Mouse (Mus musculus) stomach, postnatal 0 days (tissue): Measurements from ENCODE around the gene Rita1. TPM values are rescaled to one million over a fixed set of nuclear protein-coding genes. Genes with fewer than 3 reads are reported as not detected.
A peak's percentile ranks its signal among the peaks of the same experiment; 100 is the strongest.

Source experiments
- ATAC-seq: fragments of 200-750 bp; cut with Nextera tagmentation; 2 replicates; pipeline ENCODE4 v1.8.0; 2017; ENCODE audit not compliant: low FRiP score, low TSS enrichment
- DNase-seq: peaks from one replicate; pipeline ENCODE4 v3.0.0-alpha.2; 2016; ENCODE audit warnings: low spot score
- H3K27ac ChIP-seq: fragments of 300-500 bp; sonication (generic); replicated peaks from 2 replicates; pipeline ENCODE4 v1.5.1; 2014; ENCODE audit warnings: mild to moderate bottlenecking, control low read depth
- H3K27me3 ChIP-seq: fragments of 300-500 bp; sonication (generic); 2 replicates; pipeline ENCODE4 v1.6.1; 2014; ENCODE audit warnings: low read length; ENCODE audit not compliant: control insufficient read depth, insufficient read depth
- H3K36me3 ChIP-seq: fragments of 300-500 bp; sonication (generic); 2 replicates; pipeline ENCODE4 v1.6.1; 2014; ENCODE audit warnings: low read length, mixed read lengths; ENCODE audit not compliant: control insufficient read depth, insufficient read depth
- H3K4me1 ChIP-seq: fragments of 300-500 bp; sonication (generic); replicated peaks from 2 replicates; pipeline ENCODE4 v1.6.1; 2014; ENCODE audit warnings: antibody characterized with exemption; ENCODE audit not compliant: control insufficient read depth, insufficient read depth
- H3K4me2 ChIP-seq: fragments of 300-500 bp; sonication (generic); replicated peaks from 2 replicates; pipeline ENCODE4 v1.6.1; 2014; ENCODE audit warnings: low read depth, mild to moderate bottlenecking, control low read depth, moderate library complexity
- H3K4me3 ChIP-seq: fragments of 300-500 bp; sonication (generic); 2 replicates; pipeline ENCODE4 v1.5.1; 2014; ENCODE audit warnings: low read depth, low read length, control low read depth
- H3K9ac ChIP-seq: fragments of 300-500 bp; sonication (generic); 2 replicates; pipeline ENCODE4 v1.6.1; 2014; ENCODE audit warnings: mild to moderate bottlenecking, low read length, control low read depth, mixed read lengths
- H3K9me3 ChIP-seq: fragments of 300-500 bp; sonication (generic); 2 replicates; pipeline ENCODE4 v1.6.1; 2016; ENCODE audit warnings: low read length; ENCODE audit not compliant: control insufficient read depth
- CTCF ChIP-seq: IDR thresholded peaks from 2 replicates; pipeline ENCODE4 v1.5.1; 2016; ENCODE audit warnings: antibody characterized with exemption, low read depth, mild to moderate bottlenecking, moderate library complexity
- EP300 ChIP-seq: optimal IDR thresholded peaks from 2 replicates; pipeline ENCODE3; 2016; ENCODE audit warnings: antibody characterized with exemption
- WGBS: fragments of 180-500 bp; shearing (Covaris S2); extraction: QIAGEN DNeasy Blood & Tissue Kit; methylation state at CpG from one replicate; pipeline ENCODE4 v1.1.7; 2014; 5-methylcytosine and 5-hydroxymethylcytosine counted together
- polyA plus RNA-seq: library from polyadenylated mRNA; unstranded; fragments of >200 nt; fragmentation: Nextera tagmentation; extraction: Ambion mirVana; gene quantifications from 2 replicates; pipeline ENCODE4 v1.2.1, GENCODE M21; 2015

The Rita1 gene
- polyA plus RNA-seq, 1 experiment from 2014 or later = 12.1 TPM

- WGBS = 68% methylated on average over 11 of the region's 11 CpGs
Observed at GRCm38 (mm10) chr5:120548236-120548850, 64.0 kb downstream of the Rita1 start.

More at GRCm38 (mm10) chr5:120548236-120548850, 64.0 kb downstream of the Rita1 start:
- Histone ChIP-seq H3K4me1 (no peaks in the 10 kb centered on the region), H3K4me2 (no peak overlapping the region), H3K9me3 (no peaks in the 10 kb centered on the region), H3K27ac (no peak overlapping the region), H3K27me3 (no peaks in the 10 kb centered on the region), H3K36me3 (peaks cover 16% of the 10 kb centered on the region), H3K9ac (no peak overlapping the region), H3K4me3 (no peak overlapping the region)
- DNase-seq (no peak), ATAC-seq (0 out of 2 replicates have a peak, but pooled peaks have one; percentile 27)
- no peak for TF ChIP-seq CTCF
- no peak for TF ChIP-seq EP300

Other genes with a start within 250 kb of the Rita1 start
- gene Lhx5, start 180.9 kb downstream of the Rita1 start, polyA plus RNA-seq = 0.16 and 0.18 TPM in 2 replicates
- gene Sdsl, start 139.8 kb downstream of the Rita1 start, polyA plus RNA-seq = 16.2 and 16.8 TPM in 2 replicates
- gene Sds, start 136.1 kb downstream of the Rita1 start, polyA plus RNA-seq = not detected in 2 replicates
- gene Plbd2, start 109.0 kb downstream of the Rita1 start, polyA plus RNA-seq = 42.6 and 45.9 TPM in 2 replicates
- 4.9 and 5.2 TPM in 2 replicates for gene Slc8b1, start 101.4 kb downstream of the Rita1 start, polyA plus RNA-seq
- gene Tpcn1, start 23.9 kb downstream of the Rita1 start, polyA plus RNA-seq = 12.7 and 13.9 TPM in 2 replicates
- gene Iqcd, start 23.6 kb downstream of the Rita1 start, polyA plus RNA-seq = 0.25 and 0.36 TPM in 2 replicates
- gene Ddx54, start 150 bp upstream of the Rita1 start, polyA plus RNA-seq = 22.5 and 23.0 TPM in 2 replicates
- 0.10 TPM in 1 of 2 replicates, not detected in the other for gene Cfap73, start 21.6 kb upstream of the Rita1 start, polyA plus RNA-seq
- 0.08 and 0.44 TPM in 2 replicates for gene Rasal1, start 36.2 kb upstream of the Rita1 start, polyA plus RNA-seq
- gene Dtx1, start 99.3 kb upstream of the Rita1 start, polyA plus RNA-seq = 2.0 and 3.1 TPM in 2 replicates
- 0.59 and 0.74 TPM in 2 replicates for gene Oas2, start 137.3 kb upstream of the Rita1 start, polyA plus RNA-seq
- 0.40 and 0.41 TPM in 2 replicates for gene Oas3, start 165.1 kb upstream of the Rita1 start, polyA plus RNA-seq
- not detected in 2 replicates for gene Oas1e, start 182.9 kb upstream of the Rita1 start, polyA plus RNA-seq
- gene Oas1c, start 199.9 kb upstream of the Rita1 start, polyA plus RNA-seq = 1.1 and 1.2 TPM in 2 replicates
- not detected in 2 replicates for gene Oas1f, start 234.8 kb upstream of the Rita1 start, polyA plus RNA-seq
- gene Oas1h, start 248.8 kb upstream of the Rita1 start, polyA plus RNA-seq = not detected in 2 replicates